Mouse (Mus musculus) NIH3T3 (cell line): ENCODE results near the gene Ace.

Source experiments
- DNase-seq: peaks from one replicate; pipeline ENCODE4 v3.0.0-alpha.2; 2012; ENCODE audit warnings: low read depth

Ace gene

DNA sequence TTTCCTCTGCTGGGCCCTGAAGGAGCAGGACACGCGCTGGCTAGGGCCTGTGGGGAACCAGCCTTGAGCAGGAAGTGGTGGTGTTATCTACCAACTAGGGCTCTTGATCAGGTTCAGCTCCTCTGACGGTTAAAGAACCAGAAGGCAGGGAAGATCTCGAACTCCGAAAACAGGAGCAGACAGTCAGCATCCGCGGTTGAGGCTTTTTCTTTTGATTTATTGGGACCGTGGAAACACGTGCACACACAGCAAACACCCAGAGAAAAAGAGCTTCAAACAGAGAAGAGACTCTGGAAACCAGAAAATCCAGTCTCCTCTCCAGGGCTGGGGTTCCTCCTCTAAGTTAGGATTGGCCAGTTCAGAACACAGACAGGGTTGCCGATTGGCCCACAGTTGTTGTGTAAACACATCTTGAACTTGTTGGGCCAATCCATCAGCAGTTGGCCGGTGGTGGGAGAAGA lies 21.0 kb upstream of the Ace start:
- DNase-seq, result no peak

DNA sequence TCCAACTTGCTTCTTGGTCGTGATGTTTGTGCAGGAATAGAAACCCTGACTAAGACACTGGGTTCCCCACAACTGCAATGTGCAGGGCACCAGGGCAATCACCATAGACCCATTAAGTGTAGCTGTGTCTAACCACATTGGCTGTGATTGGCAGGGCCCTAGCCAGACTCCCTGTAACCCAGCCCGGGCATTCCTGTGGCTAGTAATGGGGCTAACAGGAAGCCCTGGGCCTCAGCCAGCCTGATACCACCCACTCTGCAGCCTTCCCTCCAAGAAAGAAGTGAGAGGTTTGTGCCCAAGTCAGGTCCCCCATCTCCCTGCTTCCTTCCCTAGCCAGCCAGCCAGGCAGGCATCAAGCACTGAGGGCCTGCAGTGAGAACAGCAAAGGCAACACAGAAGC lies 19.5 kb upstream of the Ace start:
- peak; percentile 85 for DNase-seq

DNA sequence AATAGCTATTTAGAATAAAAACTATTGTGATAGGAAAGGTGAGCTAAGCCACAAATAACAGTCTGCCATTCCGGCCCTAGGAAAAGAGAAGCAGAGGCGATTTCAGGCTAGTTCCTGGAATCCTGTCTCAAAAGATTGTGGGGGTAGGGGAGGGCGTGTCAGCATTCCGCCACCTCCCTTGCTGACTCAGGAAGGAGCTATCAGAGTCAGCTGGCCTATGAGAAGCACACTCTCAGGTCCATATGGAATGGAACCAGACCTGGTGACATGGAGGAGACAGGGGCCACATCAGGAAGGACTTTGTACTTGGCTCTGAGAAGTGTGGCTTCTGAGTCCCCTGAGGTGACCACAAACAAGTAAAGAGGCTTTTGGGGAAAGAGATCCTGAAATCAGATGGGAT lies 17.2 kb upstream of the Ace start:
- peak; percentile 50 for DNase-seq

DNA sequence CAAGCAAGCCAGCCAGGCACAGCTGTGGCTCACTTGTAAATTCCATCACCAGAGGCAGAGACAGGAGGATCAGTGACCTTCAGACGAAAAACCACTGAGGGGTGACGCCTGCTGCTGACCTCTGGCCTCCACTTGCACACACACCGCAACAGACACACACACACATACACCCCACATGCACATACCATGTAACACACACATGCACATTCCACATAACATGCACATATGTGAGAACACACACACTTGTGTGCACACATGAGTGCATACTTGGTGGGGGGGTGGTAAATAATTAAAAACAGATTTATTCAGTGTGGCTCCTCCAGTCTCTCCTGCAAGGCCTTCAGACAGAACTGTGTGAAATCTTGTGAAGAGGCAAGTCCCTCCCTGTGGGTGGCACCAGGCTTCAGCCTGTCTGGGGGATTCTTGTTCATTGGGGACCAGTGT lies 16.1 kb upstream of the Ace start:
- peak; percentile 64 for DNase-seq

DNA sequence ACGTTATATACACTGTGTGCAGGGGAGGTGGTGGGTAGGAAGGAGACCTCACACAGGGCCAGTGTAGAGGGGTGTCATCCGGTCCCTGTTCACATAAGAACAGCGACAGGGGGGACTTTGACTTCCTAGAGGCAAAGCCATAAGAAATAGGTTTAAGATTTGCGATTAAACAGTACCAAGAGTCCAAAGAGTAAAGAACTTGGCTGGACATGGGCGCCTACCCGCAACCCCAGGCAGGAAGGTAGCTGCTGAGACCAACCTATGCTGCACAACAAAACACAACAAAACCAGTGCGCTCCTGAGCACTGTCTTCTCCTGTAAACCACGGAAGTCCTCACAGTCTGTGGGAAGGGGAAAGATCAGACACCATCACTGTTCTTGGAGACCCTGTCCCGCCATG lies 15.6 kb upstream of the Ace start:
- no peak for DNase-seq

DNA sequence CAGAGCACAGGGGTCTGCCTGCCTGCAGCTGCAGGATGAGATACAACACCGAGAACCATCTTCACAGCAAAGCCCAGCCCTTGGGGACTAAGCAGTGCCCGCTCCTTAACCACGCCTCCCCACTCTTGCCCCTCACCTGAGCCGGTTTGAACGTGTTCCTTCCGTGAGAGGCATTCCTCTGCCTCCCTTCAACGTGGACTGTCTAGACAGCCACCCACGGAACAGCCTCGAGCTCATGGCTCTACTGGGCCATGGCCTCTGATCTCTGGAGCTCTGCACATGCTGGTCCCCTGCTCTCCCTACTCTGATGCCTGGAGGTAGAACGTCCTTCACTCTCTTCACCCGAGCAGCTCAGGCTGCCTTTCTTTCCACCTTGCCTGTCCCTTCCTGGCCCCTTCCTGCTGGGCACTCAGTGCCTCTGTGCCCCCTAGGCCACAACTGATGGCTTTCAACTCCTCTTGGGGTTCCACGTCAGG lies 14.8 kb upstream of the Ace start, which contains the start of gene Cyb561:
TSS of gene Cyb561 (minus strand) at position 426 of the 476 bp plus-strand sequence.
- DNase-seq, result peak; percentile 36

DNA sequence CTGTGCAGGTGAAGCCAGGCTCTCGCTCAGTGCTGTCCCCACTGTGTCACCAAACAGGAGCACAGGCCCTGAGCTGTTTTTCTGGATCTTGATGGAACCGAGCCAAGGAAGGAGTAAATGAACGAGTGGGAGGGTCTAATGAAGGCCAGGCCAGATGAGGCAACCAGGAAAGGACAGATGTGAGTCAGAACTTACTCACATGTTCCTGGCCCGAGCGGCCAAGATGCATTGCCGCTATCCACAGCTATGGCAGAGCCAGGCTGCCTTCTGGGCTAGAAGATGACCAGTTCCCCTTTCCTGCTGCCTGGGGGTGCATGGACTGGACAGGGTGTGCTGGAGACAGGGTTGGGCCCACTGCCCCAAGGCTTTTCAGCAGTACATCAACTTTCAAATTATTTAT lies 14.3 kb upstream of the Ace start:
- peak; percentile 97 for DNase-seq

DNA sequence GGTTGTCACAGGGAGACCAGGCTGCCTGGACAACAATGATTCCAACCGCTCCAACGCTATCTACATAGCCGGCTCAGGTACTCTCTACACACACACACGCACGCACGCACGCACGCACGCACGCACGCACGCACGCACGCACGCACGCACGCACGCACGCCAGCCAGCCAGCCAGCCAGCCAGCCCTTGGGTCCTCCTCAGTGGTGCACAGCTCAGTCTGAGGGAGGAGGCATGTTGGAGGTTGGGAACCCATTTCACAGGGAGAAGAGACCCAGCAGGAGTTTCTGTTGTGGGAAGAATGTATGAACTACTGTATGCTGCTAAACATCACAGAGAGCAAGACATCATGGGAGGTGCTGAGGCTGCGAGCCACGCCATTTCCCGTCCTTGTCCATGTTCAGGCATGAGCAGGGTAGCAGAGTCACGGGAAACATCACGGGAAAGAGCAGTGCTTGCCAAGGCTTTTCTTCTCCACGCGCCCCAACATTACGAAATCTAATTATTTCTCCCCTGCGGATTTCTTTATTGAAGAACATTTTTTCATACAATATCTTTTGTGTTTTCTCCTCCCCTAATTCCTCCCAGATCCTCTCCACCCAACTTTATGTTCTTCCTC lies 11.8 kb upstream of the Ace start:
- peak; percentile 64 for DNase-seq

DNA sequence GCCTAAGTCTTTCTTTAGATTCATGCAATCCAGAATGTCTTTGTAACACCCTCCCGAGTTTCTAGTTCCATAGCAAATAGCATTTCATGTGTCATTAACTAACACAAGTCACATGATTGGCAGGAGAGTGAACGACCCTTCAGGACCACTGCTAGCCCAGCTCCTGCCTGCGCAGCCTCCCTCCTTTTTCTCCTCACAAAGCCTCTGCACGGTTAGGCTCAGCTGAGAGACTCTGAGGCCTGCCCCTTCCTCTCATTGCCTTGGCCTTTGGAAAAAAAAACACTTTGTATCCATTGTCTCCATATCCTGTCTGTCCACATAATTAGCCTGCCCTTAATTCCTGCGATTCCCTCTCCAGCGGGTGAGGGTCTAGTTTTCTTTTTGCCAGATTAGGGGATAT lies 10.2 kb upstream of the Ace start:
- DNase-seq, result no peak

DNA sequence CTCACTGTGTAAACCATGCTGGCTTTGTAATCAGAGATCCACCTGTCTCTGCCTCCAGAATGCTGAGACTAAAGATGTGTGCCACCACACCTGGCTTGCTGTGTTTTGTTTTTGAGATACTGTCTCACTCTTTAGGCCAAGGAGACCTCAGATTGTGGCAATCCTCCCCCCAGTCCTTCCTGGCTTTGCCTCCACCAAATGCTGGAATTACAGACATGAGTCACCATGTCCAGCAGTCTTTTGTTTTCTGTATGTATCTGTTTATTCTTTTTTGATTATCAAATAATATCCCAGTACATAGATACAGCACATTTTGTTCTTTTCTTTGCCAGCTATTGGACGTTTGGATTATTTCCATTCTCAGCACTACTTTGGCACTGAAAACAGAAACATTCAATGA lies 9.2 kb upstream of the Ace start:
- peak; percentile 50 for DNase-seq

DNA sequence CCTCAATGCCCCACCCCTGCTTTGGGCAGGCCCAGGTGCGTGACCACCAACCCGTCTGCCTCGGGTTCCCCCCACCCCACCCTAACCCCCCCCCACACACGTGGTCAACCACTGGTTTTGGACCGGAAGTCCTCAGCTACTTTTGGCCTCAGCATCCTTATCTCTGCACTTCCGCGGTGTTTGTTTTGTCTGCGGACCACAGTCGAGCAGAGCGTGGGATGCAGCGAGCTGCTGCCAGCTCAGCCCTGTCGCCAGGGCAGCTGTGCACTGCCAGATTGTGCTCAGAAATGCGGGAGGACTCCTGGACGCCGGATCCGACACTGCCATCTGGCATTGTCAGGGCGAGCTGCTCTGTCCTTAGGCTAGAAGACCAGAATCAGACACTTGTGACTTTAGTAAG lies 8.4 kb upstream of the Ace start:
- no peak for DNase-seq

DNA sequence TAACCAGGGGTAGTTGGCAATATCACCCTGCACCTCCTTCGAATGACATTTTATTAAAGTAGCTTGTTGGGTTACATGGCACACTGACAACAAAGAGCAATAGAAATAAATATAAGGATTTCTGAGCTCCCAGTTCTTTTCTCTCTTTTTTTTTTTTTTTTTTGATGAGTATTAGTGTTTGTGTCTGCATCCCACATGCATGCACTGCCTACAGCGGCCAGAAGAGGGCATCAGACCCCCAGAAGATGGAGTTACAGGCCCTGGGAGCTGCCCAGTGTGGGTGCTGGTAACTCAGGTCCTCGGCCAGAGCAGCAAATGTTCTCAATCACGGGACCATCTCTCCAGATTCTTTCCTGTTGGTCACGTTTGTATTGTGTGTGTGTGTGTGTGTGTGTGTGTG lies 3.1 kb upstream of the Ace start:
- DNase-seq, result peak; percentile 45

DNA sequence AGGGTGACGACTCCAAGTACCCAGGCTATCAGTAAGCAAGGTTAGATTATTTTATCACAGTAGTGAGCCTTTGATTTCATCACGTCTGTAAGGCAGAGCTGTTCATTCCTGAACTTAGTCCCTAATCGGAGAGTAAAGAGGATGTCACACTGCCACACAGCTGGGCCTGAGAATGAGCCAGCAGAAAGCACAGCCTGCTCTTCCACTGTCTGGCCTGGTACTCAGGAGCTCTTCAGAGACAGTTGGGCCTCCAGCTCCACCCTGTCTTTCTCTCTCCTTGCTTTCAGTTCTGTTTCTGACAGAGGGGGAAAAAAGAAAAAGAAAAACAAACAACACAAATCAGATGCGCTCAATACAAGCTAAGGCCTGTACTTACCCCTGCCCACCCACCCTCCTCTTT lies 1.5 kb upstream of the Ace start:
- no peak for DNase-seq

DNA sequence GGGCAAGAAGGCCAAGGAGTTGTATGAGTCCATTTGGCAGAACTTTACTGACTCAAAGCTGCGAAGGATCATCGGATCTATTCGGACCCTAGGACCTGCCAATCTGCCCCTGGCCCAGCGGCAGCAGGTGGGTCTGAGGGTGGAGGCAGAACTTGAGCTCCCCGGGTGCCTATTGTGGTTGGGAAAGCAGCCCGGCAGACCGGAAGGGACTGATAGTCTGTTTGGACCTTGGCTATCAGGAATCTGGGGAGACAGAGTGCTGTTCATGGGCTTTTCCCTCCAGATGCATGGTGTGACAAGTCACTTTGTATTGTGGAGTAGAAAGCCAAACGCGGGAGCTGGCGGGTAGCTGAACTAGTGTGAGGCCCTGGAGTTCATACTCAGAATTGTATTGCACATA lies 1.2 kb downstream of the Ace start:
- DNase-seq, result no peak

DNA sequence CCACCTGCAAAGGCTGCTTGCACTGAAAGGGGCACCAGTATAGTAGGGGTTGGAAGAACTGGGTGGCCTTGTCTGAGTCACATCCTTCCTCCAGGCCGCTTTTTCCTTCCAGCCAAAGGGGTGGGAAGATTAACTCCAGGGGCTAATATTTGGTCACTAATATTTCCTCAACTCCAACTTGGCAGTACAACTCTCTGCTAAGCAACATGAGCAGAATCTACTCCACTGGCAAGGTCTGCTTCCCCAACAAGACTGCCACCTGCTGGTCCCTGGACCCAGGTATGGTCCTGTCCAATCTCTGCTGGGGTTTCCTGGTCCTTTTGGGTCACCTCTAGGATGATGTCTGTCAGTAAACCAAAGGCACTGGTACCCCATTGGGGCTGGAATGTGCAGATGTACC lies 1.8 kb downstream of the Ace start:
- peak; percentile 80 for DNase-seq

DNA sequence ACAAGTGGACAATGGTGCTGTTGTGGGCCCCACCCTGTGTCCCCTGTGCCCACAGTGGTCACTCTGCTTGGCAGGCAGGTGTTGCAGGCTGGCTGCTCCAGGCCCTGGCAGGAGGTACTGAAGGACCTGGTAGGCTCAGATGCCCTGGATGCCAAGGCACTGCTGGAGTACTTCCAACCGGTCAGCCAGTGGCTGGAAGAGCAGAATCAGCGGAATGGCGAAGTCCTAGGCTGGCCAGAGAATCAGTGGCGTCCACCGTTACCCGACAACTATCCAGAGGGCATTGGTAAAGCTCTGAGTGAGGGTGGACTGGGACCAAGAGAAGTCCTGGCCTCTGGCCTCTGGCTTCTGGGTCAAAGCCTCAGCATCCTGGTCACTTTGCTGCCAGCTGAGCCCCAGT lies 6.8 kb downstream of the Ace start:
- no peak for DNase-seq

DNA sequence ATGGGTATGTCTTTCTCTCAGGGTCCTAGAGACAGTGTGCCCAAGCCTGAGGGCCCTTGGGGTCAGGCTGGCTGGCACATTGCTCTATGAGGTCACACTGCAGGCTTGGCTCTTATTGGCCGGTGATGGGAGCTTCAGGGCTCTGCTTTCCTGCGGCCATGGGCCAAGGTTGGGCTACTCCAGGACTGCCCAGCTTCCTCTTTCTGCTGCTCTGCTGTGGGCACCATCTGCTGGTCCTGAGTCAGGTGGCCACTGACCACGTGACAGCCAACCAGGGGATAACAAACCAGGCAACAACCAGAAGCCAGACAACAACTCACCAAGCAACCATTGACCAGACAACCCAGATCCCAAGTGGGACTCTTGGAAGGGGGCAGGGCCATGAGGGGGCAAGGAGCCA lies 7.3 kb downstream of the Ace start:
- DNase-seq, result no peak

DNA sequence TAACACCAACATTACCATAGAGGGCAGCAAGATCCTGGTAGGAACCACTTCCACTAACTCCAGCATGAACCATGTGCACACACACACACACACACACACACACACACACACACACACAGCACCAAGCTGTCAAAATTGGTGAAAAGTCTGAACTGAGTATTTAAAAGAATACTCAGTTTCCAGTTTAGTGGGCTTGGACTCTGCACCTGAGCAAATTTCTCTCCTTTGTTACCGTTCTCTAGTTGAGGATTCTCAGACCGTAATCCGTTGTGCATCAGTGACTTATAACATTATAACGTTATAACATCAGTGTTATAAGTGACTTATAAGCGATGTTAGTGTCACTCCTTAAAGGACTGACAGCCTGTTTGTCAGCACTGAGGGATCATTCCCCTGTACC lies 7.9 kb downstream of the Ace start:
- no peak for DNase-seq

DNA sequence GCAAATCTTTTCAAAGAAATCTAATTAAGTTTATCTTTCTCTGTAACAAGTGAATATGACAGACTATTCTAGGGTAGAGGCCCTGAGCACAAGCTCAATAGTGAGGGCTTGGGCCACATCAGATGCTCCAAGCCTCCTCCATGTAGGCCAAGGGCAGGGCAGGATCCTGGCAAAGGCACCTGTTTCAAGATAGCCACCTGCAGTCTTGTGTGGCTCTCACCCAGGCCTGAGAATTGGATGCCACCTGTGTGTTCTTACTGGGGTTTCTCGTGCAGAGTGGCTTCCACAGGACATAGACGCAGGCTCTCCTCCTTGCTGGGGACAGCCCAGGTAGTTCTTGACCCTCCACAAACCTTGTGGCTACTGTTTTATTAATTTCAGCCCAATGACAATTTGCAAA lies 10.5 kb downstream of the Ace start:
- no peak for DNase-seq

DNA sequence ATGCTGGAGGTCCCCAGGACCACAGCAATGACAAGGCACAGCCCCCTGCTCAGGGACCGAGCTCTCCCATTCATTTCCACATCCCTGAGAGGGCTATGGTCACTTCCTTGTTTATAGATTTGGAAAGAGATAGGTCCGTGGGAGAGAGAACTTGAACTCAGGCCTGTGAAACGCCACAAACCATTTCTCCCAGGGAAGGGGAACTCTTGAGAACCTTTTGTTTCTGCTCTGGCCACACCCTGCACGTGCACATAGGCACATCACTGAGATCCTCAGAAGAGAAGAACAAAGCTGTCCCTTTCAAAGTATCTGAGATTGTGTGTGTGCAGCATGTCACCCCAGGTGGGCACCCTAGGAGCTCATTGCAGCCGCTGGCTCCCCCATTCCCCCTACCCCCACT lies 10.9 kb downstream of the Ace start:
- DNase-seq, result no peak

DNA sequence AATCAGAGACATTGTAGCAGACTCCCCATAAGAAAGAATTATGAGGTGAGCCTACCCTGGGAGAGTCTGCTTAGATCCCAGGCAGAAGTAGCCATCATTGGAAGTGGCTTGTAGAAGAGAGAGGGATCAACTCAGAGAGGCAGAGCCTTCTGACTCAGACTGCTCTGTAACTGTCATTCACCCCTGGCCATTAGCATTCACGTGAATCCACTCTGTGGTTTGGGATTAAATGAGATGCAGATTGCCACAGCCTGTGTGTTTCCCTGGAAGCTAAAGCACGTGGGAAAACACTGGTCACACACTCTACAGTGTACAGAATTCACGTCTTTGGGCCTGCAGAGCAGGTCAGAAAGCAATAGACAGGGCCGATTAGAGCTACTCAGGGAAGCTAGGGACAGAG lies 16.7 kb downstream of the Ace start:
- peak; percentile 66 for DNase-seq

DNA sequence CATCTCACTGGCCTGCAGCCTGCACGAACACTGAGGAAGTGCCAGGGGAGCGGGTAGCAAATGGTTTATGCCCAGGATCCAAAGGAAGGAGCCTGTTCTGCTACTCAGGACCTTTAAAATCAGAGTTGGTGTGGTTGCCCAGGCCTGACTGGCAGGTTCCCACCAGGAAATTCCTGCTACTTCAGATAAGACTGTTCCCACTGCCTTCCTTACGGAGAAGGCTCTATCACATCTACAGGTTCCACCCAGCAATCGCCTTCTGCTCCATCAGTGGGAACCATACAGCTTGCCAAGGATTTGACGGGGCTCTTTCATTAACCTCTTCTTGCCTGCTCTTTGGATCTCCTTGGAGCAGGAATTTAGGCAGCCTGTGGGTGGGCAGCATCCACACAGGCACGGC lies 19.7 kb downstream of the Ace start:
- no peak for DNase-seq

DNA sequence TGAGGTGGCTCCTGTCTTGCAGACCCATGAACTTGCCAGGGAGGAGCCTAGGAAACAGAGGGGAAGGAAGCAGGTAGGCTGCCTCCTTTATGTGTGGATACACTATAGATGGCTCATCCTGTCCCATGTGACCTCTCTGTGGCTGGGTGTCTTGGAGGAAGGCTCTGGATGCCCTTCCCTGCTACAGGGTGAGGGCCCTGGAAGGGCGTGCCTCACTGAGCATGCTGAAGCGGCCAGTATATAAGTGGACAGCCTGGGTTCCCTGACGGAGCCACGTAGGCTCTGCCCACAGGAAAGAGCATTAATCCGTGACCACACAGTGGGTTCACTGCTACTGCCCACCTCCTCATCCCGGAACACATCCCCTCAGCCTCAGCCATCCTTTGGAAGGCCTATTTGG lies 21.7 kb downstream of the Ace start:
- no peak for DNase-seq

DNA sequence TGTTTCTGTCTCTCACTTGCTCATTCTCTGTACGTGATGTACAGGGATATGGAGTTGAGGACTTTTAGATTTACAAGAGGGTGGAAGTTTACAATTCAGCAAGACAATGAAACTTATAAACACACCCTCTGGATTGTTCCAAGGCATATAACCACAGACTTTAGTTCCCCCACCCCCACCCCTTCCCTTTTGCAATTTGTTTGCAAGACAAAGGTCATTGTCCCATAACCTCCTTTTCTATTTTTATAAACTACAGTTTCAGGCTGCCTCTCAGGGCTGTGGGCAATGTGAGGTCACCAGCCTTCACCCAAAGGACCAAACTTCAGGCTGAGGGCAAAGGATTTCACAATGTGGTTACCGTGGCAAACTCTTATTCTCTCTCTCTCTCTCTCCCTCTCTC lies 22.5 kb downstream of the Ace start:
- peak; percentile 8 for DNase-seq

DNA sequence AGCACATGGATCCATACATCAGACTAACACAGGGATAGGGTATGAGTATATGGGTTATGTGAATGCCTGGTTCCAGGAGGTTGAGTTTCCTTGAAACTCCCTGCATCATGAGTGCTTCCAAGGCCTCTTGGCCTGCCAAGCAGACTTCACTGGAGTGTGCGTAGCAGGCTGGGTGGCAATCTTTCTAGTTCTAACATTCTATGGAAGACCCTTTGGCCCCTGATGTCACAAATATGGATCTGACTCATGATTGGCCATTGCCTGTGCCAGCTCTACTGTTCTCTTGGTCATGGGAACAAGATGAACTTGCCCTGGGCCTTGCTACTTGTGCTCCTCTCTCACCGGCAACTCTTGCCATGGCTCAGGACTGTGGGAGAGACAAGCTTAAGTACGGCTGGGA lies 26.6 kb downstream of the Ace start, which contains the start of gene Ace3:
TSS of gene Ace3 (plus strand) at position 301 of the 400 bp plus-strand sequence.
- DNase-seq, result no peak
